Mouse (Mus musculus): Measurements from ENCODE around the gene Fbxo40. TPM values are rescaled to one million over a fixed set of nuclear protein-coding genes. Genes with fewer than 3 reads are reported as not detected.

Fbxo40 gene
- total RNA-seq, 2 experiments from 2014 or later: 251 to 300 TPM

DNA sequence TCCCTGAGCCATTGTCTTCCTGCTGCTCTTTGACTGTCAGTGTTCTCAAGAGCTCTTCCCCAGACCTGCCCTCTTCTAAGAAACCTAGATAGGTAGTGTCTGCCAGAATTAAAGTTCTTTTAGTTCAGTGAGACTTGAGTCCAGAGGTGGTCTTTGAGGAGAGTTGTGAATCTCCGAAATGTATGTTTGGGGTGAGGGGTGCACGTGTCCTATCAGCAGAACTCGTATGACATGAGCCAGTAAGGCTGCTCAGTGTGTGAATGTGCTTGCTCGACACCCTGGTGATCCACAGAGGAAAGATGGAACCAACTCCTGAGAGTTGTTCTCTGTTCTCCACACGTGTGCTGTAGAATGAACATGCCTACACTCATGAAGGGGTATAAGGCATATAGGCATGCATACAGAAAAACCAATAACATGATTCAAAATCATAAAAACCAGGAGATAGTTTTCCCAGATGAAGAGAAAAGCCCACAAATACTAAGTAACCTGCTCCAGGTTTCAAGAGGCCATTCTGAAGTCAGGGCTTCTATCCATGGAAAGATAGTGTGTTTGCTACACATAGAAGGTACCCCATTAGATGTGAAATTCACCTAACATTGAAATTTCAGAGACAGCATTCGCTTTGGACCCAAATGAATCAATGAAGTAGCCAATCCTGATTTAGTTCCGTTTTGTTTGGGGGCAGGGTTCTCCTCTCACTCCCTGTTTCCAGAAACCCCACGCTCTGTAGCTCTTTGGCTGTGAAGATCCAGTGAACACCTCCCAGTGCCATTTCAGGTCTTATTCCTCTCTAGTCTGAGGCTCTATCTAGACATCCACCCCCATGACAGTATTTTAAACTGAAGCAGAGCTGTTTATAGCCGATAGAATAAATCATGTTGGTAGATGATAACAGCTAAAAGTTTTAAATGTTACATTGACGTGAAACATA, 63.5 kb downstream of the Fbxo40 start:
- DNase-seq: no peak
- intact Hi-C loops (cut with DNase I): no loop called here

DNA sequence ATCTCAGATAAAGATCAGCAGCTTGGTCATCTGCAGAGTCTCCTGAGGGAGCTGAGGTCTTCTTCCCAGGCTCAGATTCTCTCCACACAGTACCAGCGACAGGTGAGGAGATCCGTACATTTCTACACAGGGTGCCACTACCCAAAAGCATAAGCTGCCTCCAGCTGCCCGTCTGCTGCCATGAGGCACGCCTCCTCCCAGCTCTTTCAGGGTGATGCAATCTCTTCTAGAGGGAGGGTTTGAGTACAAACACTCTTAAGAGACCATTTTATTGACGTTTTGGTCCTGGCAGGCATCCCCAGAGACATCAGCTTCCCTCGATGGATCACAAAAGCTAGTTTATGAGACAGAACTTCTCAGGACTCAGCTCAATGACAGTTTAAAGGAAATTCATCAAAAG, 64.5 kb downstream of the Fbxo40 start:
- DNase-seq: no peak
- intact Hi-C loops (cut with DNase I): no loop called here

DNA sequence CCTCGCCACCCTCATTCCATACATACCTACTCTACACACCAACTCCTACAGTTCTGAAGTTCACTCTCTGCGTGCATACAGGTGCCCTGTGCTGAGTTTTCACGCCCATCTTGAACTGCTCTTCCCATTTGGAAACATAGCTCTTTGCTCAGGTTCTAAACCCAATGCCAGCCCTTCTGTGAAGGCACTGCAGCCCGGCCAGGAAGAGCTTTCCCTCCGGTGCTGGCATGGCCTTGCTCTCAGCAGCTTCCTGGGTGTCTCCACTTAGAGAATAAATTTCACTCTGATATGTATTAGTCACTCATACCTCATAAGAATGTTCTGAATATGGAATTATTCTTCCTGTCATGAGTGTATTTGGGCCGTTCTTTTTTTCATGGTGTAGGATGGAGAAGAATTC, 64.9 kb downstream of the Fbxo40 start:
- no peak for DNase-seq
- intact Hi-C loops (cut with DNase I): no loop called here

DNA sequence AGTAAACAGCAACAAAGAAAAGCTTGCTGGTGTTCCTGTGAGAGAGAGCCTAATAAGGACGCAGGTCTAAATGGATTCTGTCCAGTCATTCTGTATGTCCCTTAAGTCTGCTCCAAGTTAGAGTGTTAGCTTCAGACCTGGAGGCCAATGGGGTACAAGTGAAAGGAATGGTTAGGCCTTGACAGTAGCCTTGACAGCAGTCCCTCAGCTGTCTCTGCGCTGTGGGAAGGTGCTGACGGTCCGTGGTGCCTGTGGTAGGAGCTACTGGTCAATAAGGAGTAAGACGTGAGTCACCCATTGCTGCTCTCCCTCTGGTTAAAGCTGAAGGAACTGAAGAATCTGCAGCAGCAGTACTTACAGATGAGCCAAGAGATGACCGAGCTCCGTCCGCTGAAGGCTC, 66.0 kb downstream of the Fbxo40 start:
- no peak for DNase-seq
- intact Hi-C loops (cut with DNase I): no loop called here

DNA sequence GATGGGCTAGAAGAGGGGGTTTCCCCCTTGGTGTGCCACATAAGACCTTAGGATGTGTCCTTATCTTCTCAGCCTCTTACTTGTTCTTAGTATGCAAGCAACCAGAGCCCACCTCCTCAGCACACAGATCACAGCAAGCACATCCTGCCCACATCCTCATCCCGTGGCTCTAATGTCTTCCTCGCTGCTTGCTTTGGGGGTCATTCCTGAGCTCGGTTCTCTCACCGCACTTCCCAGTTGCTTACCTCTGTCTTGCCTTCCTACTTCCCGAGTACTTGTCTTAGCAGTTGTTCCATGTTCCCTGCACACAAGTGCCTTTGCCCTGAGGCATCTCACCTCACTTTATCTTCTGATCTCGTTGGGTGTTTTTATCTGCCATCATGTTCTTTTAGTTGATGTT, 68.3 kb downstream of the Fbxo40 start:
- intact Hi-C loops (cut with DNase I): no loop called here
- no peak for DNase-seq

DNA sequence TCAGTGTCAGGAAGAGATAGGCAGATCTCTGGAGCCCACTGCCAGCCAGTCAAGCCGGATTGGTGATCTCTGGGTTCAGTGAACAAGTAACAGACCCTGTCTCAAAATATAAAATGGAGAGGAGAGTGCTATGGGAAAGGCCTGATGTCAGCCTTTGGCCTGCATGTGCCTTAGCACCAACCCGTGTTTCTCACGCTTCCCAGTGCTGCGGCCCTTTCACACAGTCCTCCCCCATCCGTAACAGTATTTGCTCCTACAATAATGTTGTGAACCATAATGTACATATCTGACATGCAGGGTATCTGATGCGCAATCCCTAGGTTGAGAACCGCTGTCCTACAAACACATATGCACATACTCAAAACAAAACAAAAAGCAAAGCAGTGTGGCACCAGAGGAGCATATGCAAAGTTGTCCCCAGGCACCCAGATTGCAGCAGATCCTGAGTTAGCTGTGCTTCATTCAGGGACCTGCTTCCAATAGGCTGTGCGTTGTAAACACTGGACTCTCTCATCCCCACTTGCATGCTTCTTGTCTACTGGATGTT, 69.1 kb downstream of the Fbxo40 start:
- intact Hi-C loops (cut with DNase I): no loop called here
- no peak for DNase-seq

DNA sequence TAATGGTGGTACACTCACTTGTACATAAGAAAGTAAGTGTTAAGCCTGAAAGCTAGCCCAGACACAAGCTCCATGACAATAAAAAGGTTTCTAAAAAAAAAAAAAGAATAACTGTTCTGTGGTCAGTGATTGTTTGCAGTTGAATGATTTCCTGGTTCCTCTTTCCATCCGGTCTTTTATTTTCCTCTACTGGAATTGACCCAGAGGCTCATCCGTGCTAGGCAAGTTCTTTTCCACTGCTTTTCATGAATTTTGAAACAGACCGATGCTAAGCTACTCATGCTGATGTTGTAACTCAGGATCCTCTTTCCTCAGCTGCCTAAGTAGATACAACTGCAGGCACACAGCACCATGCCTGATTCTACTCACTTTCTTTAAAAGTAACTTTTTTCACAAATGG, 69.9 kb downstream of the Fbxo40 start:
- DNase-seq: no peak
- intact Hi-C loops (cut with DNase I): no loop called here

DNA sequence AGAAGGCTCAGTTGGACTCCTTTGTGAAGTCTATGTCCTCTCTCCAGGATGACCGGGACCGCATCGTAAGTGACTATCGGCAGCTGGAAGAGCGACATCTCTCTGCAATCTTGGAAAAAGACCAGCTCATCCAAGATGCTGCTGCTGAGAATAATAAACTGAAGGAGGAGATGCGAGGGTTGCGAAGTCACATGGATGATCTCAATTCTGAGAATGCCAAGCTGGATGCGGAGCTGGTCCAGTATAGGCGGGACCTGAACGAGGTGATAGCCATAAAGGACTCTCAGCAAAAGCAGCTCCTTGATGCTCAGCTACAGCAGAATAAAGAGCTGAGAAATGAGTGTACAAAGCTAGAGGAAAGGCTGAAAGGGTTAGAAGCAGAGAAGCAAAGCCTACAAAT, 71.8 kb downstream of the Fbxo40 start:
- intact Hi-C loops (cut with DNase I): no loop called here
- DNase-seq: no peak

DNA sequence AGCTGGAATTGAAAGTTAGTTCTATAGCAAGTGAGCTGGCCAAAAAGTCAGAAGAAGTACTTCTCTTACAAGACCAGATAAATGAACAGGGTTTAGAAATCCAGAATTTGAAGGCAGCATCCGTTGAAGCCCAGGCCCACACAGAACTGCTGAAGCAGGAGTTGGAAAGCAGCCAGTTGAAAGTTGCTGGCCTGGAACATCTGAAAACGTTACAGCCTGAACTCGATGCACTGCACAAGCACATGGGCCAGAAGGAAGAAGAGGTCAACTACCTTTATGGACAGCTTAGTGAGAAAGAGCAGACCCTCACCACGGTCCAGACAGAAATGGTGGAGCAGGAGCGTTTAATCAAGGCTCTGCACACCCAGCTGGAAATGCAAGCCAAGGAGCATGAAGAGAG, 76.1 kb downstream of the Fbxo40 start:
- intact Hi-C loops (cut with DNase I): no loop called here
- DNase-seq: no peak

Other genes starting within 250 kb of the Fbxo40 start
- gene Slc15a2, start 205.5 kb downstream of the Fbxo40 start, total RNA-seq (2021): 1 to 10 TPM in 1 of 2 experiments, under 1 TPM in 1; 0.49 to 1.4 TPM
- gene Iqcb1, start 162.1 kb downstream of the Fbxo40 start, total RNA-seq (2021): 1 to 10 TPM; 4.5 to 6.0 TPM
- not detected for gene Eaf2, start 115.5 kb downstream of the Fbxo40 start, total RNA-seq (2021)
- gene Golgb1, start 115.3 kb downstream of the Fbxo40 start, total RNA-seq (2021): 10 to 100 TPM; 19.1 to 24.9 TPM
- gene Hcls1, start 55.5 kb downstream of the Fbxo40 start, total RNA-seq (2021): 1 to 10 TPM; 2.9 to 3.2 TPM
- gene Polq, start 21.3 kb upstream of the Fbxo40 start, total RNA-seq (2021): under 1 TPM; 0.20 to 0.37 TPM

All from gastrocnemius, postnatal 36 days (tissue).